Mouse (Mus musculus): ENCODE measurements at regions not wholly inside any gene's neighbourhood (a gene's known extent, or its start where the extent isn't known, plus 50 kb on each side); places are given as distances from the start of the nearest gene placed in this dataset.

GRCm38 (mm10) chr13:99641386-99642165 lies 125.2 kb upstream of the Map1b start:
- DNase-seq (ENCODE audit: low read depth, low spot score) = no peak

- DNase-seq (ENCODE audit: low read depth, low spot score) = no peak
Measured at GRCm38 (mm10) chr13:99632706-99633105, 116.4 kb upstream of the Map1b start.

GRCm38 (mm10) chr13:99630800-99631199 lies 114.5 kb upstream of the Map1b start:
- no peak for DNase-seq (ENCODE audit: low read depth, low spot score)

GRCm38 (mm10) chr13:99630356-99630755 lies 114.0 kb upstream of the Map1b start:
- DNase-seq (ENCODE audit: low read depth, low spot score) = no peak

GRCm38 (mm10) chr13:99625196-99625595 lies 108.9 kb upstream of the Map1b start:
- DNase-seq (ENCODE audit: low read depth, low spot score) = peak; percentile 47

GRCm38 (mm10) chr13:99618332-99618731 lies 102.0 kb upstream of the Map1b start:
- DNase-seq (ENCODE audit: low read depth, low spot score) = no peak

GRCm38 (mm10) chr13:99617457-99617856 lies 101.1 kb upstream of the Map1b start:
- no peak for DNase-seq (ENCODE audit: low read depth, low spot score)

- DNase-seq (ENCODE audit: low read depth, low spot score) = no peak
Measured at GRCm38 (mm10) chr13:99611715-99612494, 95.6 kb upstream of the Map1b start.

- DNase-seq (ENCODE audit: low read depth, low spot score) = no peak
Measured at GRCm38 (mm10) chr13:99610498-99610897, 94.2 kb upstream of the Map1b start.

GRCm38 (mm10) chr13:99609151-99610146 lies 93.1 kb upstream of the Map1b start:
- DNase-seq (ENCODE audit: low read depth, low spot score) = no peak

GRCm38 (mm10) chr13:99608591-99608990 lies 92.3 kb upstream of the Map1b start:
- no peak for DNase-seq (ENCODE audit: low read depth, low spot score)

- DNase-seq (ENCODE audit: low read depth, low spot score) = no peak
Measured at GRCm38 (mm10) chr13:99607208-99607607, 90.9 kb upstream of the Map1b start.

GRCm38 (mm10) chr13:99606606-99606990 lies 90.3 kb upstream of the Map1b start:
- no peak for DNase-seq (ENCODE audit: low read depth, low spot score)

GRCm38 (mm10) chr13:99605866-99606605 lies 89.7 kb upstream of the Map1b start:
- DNase-seq (ENCODE audit: low read depth, low spot score) = no peak

- no peak for DNase-seq (ENCODE audit: low read depth, low spot score)
Measured at GRCm38 (mm10) chr13:99597891-99598290, 81.6 kb upstream of the Map1b start.

GRCm38 (mm10) chr13:99593846-99594813 lies 77.8 kb upstream of the Map1b start:
- no peak for DNase-seq (ENCODE audit: low read depth, low spot score)

GRCm38 (mm10) chr13:99593243-99593635 lies 76.9 kb upstream of the Map1b start:
- no peak for DNase-seq (ENCODE audit: low read depth, low spot score)

GRCm38 (mm10) chr13:99592596-99593242 lies 76.4 kb upstream of the Map1b start:
- no peak for DNase-seq (ENCODE audit: low read depth, low spot score)

GRCm38 (mm10) chr13:99588646-99589045 lies 72.3 kb upstream of the Map1b start:
- no peak for DNase-seq (ENCODE audit: low read depth, low spot score)

Data from forelimb bud, embryonic 11.5 days (tissue).